ENCODE assay signal across 17 mouse cellular contexts in the genomic region with DNA sequence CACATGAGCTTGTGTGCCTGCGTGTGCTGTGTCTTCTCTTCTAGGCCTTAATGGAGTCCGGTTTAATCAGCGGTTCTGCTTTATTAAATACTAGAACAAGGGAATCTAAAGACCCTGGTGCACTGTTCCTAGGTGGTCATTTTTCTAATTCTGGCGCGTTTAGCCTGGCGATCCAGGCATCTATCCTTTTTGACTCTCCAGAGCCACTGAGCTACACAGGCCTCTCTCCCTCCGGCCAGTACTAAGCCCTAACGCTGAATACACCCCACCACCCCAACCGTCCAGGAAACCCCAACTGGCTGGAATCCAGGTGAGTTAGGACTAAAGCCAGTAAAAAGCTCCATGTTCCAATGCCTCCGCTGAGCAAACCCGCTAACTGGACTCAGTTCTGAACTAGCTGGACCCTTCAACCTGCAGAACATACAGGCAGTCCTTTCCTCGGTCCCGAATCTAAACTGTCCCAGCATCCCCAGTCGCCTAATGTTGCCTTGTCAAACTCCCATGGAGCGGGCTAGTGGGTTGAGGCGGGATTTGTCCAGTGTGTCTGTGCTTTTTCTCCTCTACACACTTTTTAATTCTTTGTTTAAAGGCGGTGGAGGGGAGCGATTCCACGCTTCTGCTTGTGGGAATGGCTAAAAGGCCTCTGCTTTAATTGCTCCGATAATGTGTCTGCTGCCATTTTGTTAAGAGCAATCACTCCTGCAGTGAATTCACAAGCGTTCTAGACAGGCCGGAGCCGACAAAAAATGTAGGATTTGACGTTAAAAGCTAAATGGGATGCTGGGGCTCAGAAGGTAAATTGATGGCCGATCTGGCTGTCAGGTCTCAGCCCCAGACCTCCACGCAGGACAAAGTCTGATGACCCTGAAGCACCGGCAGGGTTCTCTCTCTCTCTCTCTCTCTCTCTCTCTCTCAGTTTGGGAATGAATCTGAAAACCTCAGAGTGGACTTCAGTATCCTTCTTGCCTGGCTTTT. TPM values are rescaled to one million over a fixed set of nuclear protein-coding genes. Genes with fewer than 3 reads are reported as not detected.
DNase-seq lines count a peak whose midpoint lies in the region; ATAC-seq lines count a peak whose summit lies in the region.
"Had no signal": no experiment of that assay in that cellular context is flagged by ENCODE, and none has a peak within 500 bp of the region (broad histone marks: within the 10 kb centered on the region; RNA-seq: fewer than 3 reads in every experiment).

No protein-coding gene starts in this region.

- peak overlapping the region; percentile 36 for H3K4me2 ChIP-seq in embryonic facial prominence, embryonic 11.5 days (ENCODE audit: low read depth, low read length)
- peak overlapping the region; percentile 36 for H3K4me2 ChIP-seq in liver, embryonic 12.5 days
- H3K4me2 ChIP-seq in kidney, embryonic 15.5 days = no peak overlapping the region
- H3K4me2 ChIP-seq: forebrain, embryonic 15.5 days; lung, embryonic 15.5 days; midbrain, embryonic 12.5 days had no signal

- no peak for ATAC-seq in embryonic facial prominence, embryonic 11.5 days (replicated peaks; ENCODE audit: insufficient number of reproducible peaks, low FRiP score, low TSS enrichment, low read depth)
- no peak for ATAC-seq in liver, embryonic 12.5 days
- no peak for ATAC-seq in kidney, embryonic 15.5 days (replicated peaks; ENCODE audit: low FRiP score)
- ATAC-seq: forebrain, embryonic 15.5 days had no signal

- 2% methylated on average over 27 of the region's 27 CpGs for WGBS in embryonic facial prominence, embryonic 11.5 days
- 24% methylated on average over 27 of the region's 27 CpGs for WGBS in liver, embryonic 12.5 days (ENCODE audit: insufficient replicate concordance)
- 6% methylated on average over 27 of the region's 27 CpGs for whole genome bisulfite sequencing in kidney, embryonic 15.5 days

- H3K27me3 ChIP-seq in embryonic facial prominence, embryonic 11.5 days (ENCODE audit: control insufficient read depth, insufficient read depth, low read length) = peaks cover 73% of the 10 kb centered on the region
- H3K27me3 ChIP-seq in liver, embryonic 12.5 days (replicated peaks) = peaks cover 99% of the 10 kb centered on the region
- peaks cover 98% of the 10 kb centered on the region for H3K27me3 ChIP-seq in kidney, embryonic 15.5 days

- H3K9me3 ChIP-seq in embryonic facial prominence, embryonic 11.5 days (replicated peaks; ENCODE audit: control insufficient read depth, low read length) = no peaks in the 10 kb centered on the region
- no peaks in the 10 kb centered on the region for H3K9me3 ChIP-seq in liver, embryonic 12.5 days (replicated peaks)
- H3K9me3 ChIP-seq in kidney, embryonic 15.5 days (replicated peaks) = no peaks in the 10 kb centered on the region
- H3K9me3 ChIP-seq: forebrain, embryonic 15.5 days; lung, embryonic 15.5 days; midbrain, embryonic 12.5 days had no signal

- peak overlapping the region; percentile 44 for H3K9ac ChIP-seq in embryonic facial prominence, embryonic 11.5 days (replicated peaks; ENCODE audit: low read length)
- H3K9ac ChIP-seq in liver, embryonic 12.5 days = 0 out of 2 replicates have a peak overlapping the region, but pooled peaks have one; percentile 27
- H3K9ac ChIP-seq in kidney, embryonic 15.5 days = no peak overlapping the region
- H3K9ac ChIP-seq: forebrain, embryonic 15.5 days; lung, embryonic 15.5 days; midbrain, embryonic 12.5 days had no signal

- peak overlapping the region; percentile 29 for H3K4me3 ChIP-seq in embryonic facial prominence, embryonic 11.5 days (ENCODE audit: low read depth, low read length)
- H3K4me3 ChIP-seq in liver, embryonic 12.5 days = 0 out of 2 replicates have a peak overlapping the region, but pooled peaks have one; percentile 5
- H3K4me3 ChIP-seq in kidney, embryonic 15.5 days (replicated peaks) = no peak overlapping the region
- H3K4me3 ChIP-seq: forebrain, embryonic 15.5 days; lung, embryonic 15.5 days; midbrain, embryonic 12.5 days had no signal

- intact Hi-C loops in heart, postnatal 14 days (cut with DNase I) = loop anchor here (10.0 kb wide), 1 partner anchor 188 kb away; the partner anchor contains the start of gene Hmgb2

- H3K36me3 ChIP-seq in embryonic facial prominence, embryonic 11.5 days (replicated peaks; ENCODE audit: control insufficient read depth, insufficient read depth, low read depth, low read length) = no peaks in the 10 kb centered on the region
- H3K36me3 ChIP-seq in liver, embryonic 12.5 days = no peaks in the 10 kb centered on the region
- no peaks in the 10 kb centered on the region for H3K36me3 ChIP-seq in kidney, embryonic 15.5 days
- H3K36me3 ChIP-seq: forebrain, embryonic 15.5 days; G1E; lung, embryonic 15.5 days; midbrain, embryonic 12.5 days had no signal

- no peak overlapping the region for H3K27ac ChIP-seq in embryonic facial prominence, embryonic 11.5 days (replicated peaks; ENCODE audit: low read depth, low read length)
- 0 out of 2 replicates have a peak overlapping the region, but pooled peaks have one; percentile 2 for H3K27ac ChIP-seq in liver, embryonic 12.5 days
- H3K27ac ChIP-seq in kidney, embryonic 15.5 days = no peak overlapping the region
- H3K27ac ChIP-seq: forebrain, embryonic 15.5 days; kidney, postnatal 0 days; lung, embryonic 15.5 days; midbrain, embryonic 12.5 days had no signal

- H3K4me1 ChIP-seq in embryonic facial prominence, embryonic 11.5 days (ENCODE audit: control insufficient read depth, insufficient read depth, low read length) = no peaks in the 10 kb centered on the region; the same call in none of the 2 replicates
- peaks cover 9% of the 10 kb centered on the region; the same call in 1 of the 2 replicates for H3K4me1 ChIP-seq in liver, embryonic 12.5 days
- peaks cover 23% of the 10 kb centered on the region for H3K4me1 ChIP-seq in kidney, embryonic 15.5 days

- DNase-seq in heart, adult 11 months = peak; percentile 92
- DNase-seq in heart, adult 8-10 months (ENCODE audit: low spot score) = no peak
- no peak for DNase-seq in embryonic facial prominence, embryonic 11.5 days (ENCODE audit: low spot score)
- peak; percentile 35 to 45 for DNase-seq in heart, postnatal 14 days
- no peak for DNase-seq in yolk sac, embryonic 10.5 days (ENCODE audit: low spot score)
- DNase-seq in layer of hippocampus, postnatal 25 days (ENCODE audit: extremely low spot score in 1 of 2, low spot score in 1 of 2) = no peak
- DNase-seq: layer of hippocampus, postnatal 36 days; thymus, adult 18-20 months had no signal

RNA-seq across cellular contexts. Expression of gene Hand2, which starts 5.6 kb away (rescaled TPM):
- total RNA-seq in heart, adult 8-10 months (2022) = 10 to 100 TPM; 43.0 to 58.5 (median 52.6) TPM
- 8.3 and 8.7 TPM in 2 replicates for polyA plus RNA-seq in embryonic facial prominence, embryonic 11.5 days (2014; fragmentation: Nextera tagmentation; extraction: Ambion mirVana)
- total RNA-seq in heart, postnatal 14 days (2021) = 10 to 100 TPM; 74.2 to 78.6 TPM
- 2.5 and 2.6 TPM in 2 replicates for polyA plus RNA-seq in liver, embryonic 12.5 days (2016; fragmentation: Nextera tagmentation; extraction: Ambion mirVana)
- total RNA-seq in layer of hippocampus, postnatal 25 days (2021) = not detected
- polyA plus RNA-seq in kidney, embryonic 15.5 days (2015; fragmentation: Nextera tagmentation; extraction: Ambion mirVana) = 0.27 and 1.7 TPM in 2 replicates
- total RNA-seq: G1E; layer of hippocampus, postnatal 36 days; neutrophil, adult 5-6 weeks had no signal
- polyA plus RNA-seq: cortical plate, adult 2 months; forebrain, embryonic 15.5 days; G1E; kidney, postnatal 0 days; midbrain, embryonic 12.5 days had no signal

Comparison
In these comparisons a context has a peak if more than half of its experiments do, and no peak if none do; other contexts are left out.
1. DNase-seq: peak in heart, adult 11 months (single experiment) and heart, postnatal 14 days (2 of 2); none in heart, adult 8-10 months (single experiment), embryonic facial prominence, embryonic 11.5 days (single experiment), yolk sac, embryonic 10.5 days (single experiment) and layer of hippocampus, postnatal 25 days (0 of 2).
2. RNA of gene Hand2, which starts 5.6 kb away (total RNA-seq): 74.2 to 78.6 TPM in heart, postnatal 14 days and 43.0 to 58.5 TPM in heart, adult 8-10 months; not detected in layer of hippocampus, postnatal 25 days; every median in the first group is over 10 times any median in the second.